9 mouse cellular contexts compared by ENCODE assay signal in genomic region chr7:35121150-35121549, GRCm38 (mm10). TPM values are rescaled to one million over a fixed set of nuclear protein-coding genes. Genes with fewer than 3 reads are reported as not detected.
A peak's percentile ranks its signal among the peaks of the same experiment; 100 is the strongest.
DNase-seq lines count a peak whose midpoint lies in the region; ATAC-seq and TF ChIP-seq lines count a peak whose summit lies in the region.
"Had no signal": no experiment of that assay in that cellular context is flagged by ENCODE, and none has a peak within 500 bp of the region (broad histone marks: within the 10 kb centered on the region; RNA-seq: fewer than 3 reads in every experiment).

No protein-coding gene starts in this region.

- DNase-seq in gastrocnemius, adult 2 months = no peak
- DNase-seq in gastrocnemius, adult 18-20 months (ENCODE audit: low spot score) = no peak
- DNase-seq in midbrain, embryonic 10.5 days (ENCODE audit: low spot score) = no peak
- no peak for DNase-seq in midbrain, embryonic 14.5 days
- no peak for DNase-seq in thymus, postnatal 0 days (ENCODE audit: low spot score)
- no peak for DNase-seq in ovary, postnatal 10 days (ENCODE audit: low spot score)
- DNase-seq: right cerebral cortex, adult 18-20 months had no signal

- TF ChIP-seq CTCF in gastrocnemius, adult 2 months (IDR thresholded peaks at IDR 0.05) = no peak
- no peak for TF ChIP-seq CTCF in intestine, postnatal 0 days (IDR thresholded peaks at IDR 0.05; ENCODE audit: low read depth)

- peaks cover 51% of the 10 kb centered on the region for H3K4me1 ChIP-seq in midbrain, embryonic 10.5 days
- H3K4me1 ChIP-seq in midbrain, embryonic 14.5 days (ENCODE audit: control insufficient read depth, insufficient read depth, low read length) = peaks cover 19% of the 10 kb centered on the region; the same call in 1 of the 2 replicates
- H3K4me1 ChIP-seq in intestine, postnatal 0 days (replicated peaks; ENCODE audit: control insufficient read depth, insufficient read depth, low read length) = no peaks in the 10 kb centered on the region
- H3K4me1 ChIP-seq in neural tube, embryonic 15.5 days = peaks cover 47% of the 10 kb centered on the region

- WGBS in midbrain, embryonic 10.5 days = 37% methylated on average over 8 of the region's 8 CpGs
- WGBS in midbrain, embryonic 14.5 days = 36% methylated on average over 8 of the region's 8 CpGs
- WGBS in intestine, postnatal 0 days = 16% methylated on average over 8 of the region's 8 CpGs
- WGBS in neural tube, embryonic 15.5 days = 31% methylated on average over 8 of the region's 8 CpGs

- H3K36me3 ChIP-seq in midbrain, embryonic 10.5 days = no peaks in the 10 kb centered on the region
- no peaks in the 10 kb centered on the region for H3K36me3 ChIP-seq in midbrain, embryonic 14.5 days (ENCODE audit: control insufficient read depth, insufficient read depth, low read length)
- no peaks in the 10 kb centered on the region; the same call in 1 of the 2 replicates for H3K36me3 ChIP-seq in intestine, postnatal 0 days (ENCODE audit: control insufficient read depth, insufficient read depth)
- no peaks in the 10 kb centered on the region for H3K36me3 ChIP-seq in neural tube, embryonic 15.5 days

- H3K27me3 ChIP-seq in midbrain, embryonic 10.5 days (ENCODE audit: low read depth, poor library complexity, severe bottlenecking) = peaks cover 95% of the 10 kb centered on the region
- H3K27me3 ChIP-seq in midbrain, embryonic 14.5 days (ENCODE audit: control insufficient read depth, insufficient read depth, low read length) = peaks cover 56% of the 10 kb centered on the region
- no peaks in the 10 kb centered on the region for H3K27me3 ChIP-seq in intestine, postnatal 0 days (replicated peaks; ENCODE audit: control insufficient read depth, insufficient read depth, low read length)
- H3K27me3 ChIP-seq in neural tube, embryonic 15.5 days (replicated peaks) = peaks cover 57% of the 10 kb centered on the region

- intact Hi-C loops in gastrocnemius, adult 2 months (cut with DNase I) = no loop called here

- H3K9me3 ChIP-seq in midbrain, embryonic 10.5 days (replicated peaks) = no peaks in the 10 kb centered on the region
- H3K9me3 ChIP-seq in midbrain, embryonic 14.5 days (ENCODE audit: control insufficient read depth, low read length) = no peaks in the 10 kb centered on the region
- H3K9me3 ChIP-seq in intestine, postnatal 0 days (ENCODE audit: control insufficient read depth) = no peaks in the 10 kb centered on the region
- H3K9me3 ChIP-seq in neural tube, embryonic 15.5 days (replicated peaks) = no peaks in the 10 kb centered on the region

- no peak overlapping the region for H3K9ac ChIP-seq in midbrain, embryonic 14.5 days (replicated peaks; ENCODE audit: low read length)
- peak overlapping the region; percentile 87 for H3K9ac ChIP-seq in intestine, postnatal 0 days (ENCODE audit: low read depth, low read length)
- H3K9ac ChIP-seq in neural tube, embryonic 15.5 days (replicated peaks) = no peak overlapping the region

- peak overlapping the region; percentile 95 for H3K4me3 ChIP-seq in gastrocnemius, adult 2 months
- H3K4me3 ChIP-seq in midbrain, embryonic 10.5 days = peak overlapping the region; percentile 67; the same call in 1 of the 2 replicates
- H3K4me3 ChIP-seq in midbrain, embryonic 14.5 days (replicated peaks; ENCODE audit: low read depth, low read length) = no peak overlapping the region
- peak overlapping the region; percentile 79 for H3K4me3 ChIP-seq in intestine, postnatal 0 days (ENCODE audit: low read depth, low read length)
- peak overlapping the region; percentile 53 for H3K4me3 ChIP-seq in neural tube, embryonic 15.5 days (replicated peaks)

- H3K27ac ChIP-seq in gastrocnemius, adult 2 months = 0 out of 2 replicates have a peak overlapping the region, but pooled peaks have one; percentile 5
- H3K27ac ChIP-seq in midbrain, embryonic 10.5 days (replicated peaks) = no peak overlapping the region
- no peak overlapping the region for H3K27ac ChIP-seq in midbrain, embryonic 14.5 days (replicated peaks; ENCODE audit: low read depth, low read length)
- H3K27ac ChIP-seq in intestine, postnatal 0 days (ENCODE audit: low read depth, low read length) = peak overlapping the region; percentile 92
- H3K27ac ChIP-seq in neural tube, embryonic 15.5 days (replicated peaks) = no peak overlapping the region

- no peak overlapping the region for H3K4me2 ChIP-seq in midbrain, embryonic 14.5 days (ENCODE audit: low read length)
- H3K4me2 ChIP-seq in intestine, postnatal 0 days (replicated peaks; ENCODE audit: low read depth) = peak overlapping the region; percentile 93
- peak overlapping the region; percentile 100 for H3K4me2 ChIP-seq in neural tube, embryonic 15.5 days

- no peak for ATAC-seq in midbrain, embryonic 14.5 days (ENCODE audit: low FRiP score, low TSS enrichment)
- ATAC-seq in intestine, postnatal 0 days = no peak
- ATAC-seq in neural tube, embryonic 15.5 days (ENCODE audit: low FRiP score) = no peak

RNA-seq across cellular contexts. Expression of gene Cebpa, which starts 2.1 kb away (rescaled TPM):
- total RNA-seq in gastrocnemius, adult 2 months (2021) = 1 to 10 TPM; 3.0 to 4.2 TPM
- 1 to 10 TPM; 3.6 to 6.7 TPM for total RNA-seq in gastrocnemius, adult 18-20 months (2021)
- 0.35 and 0.38 TPM in 2 replicates for polyA plus RNA-seq in midbrain, embryonic 10.5 days (2016; fragmentation: Nextera tagmentation; extraction: Ambion mirVana)
- 0.61 and 0.88 TPM in 2 replicates for polyA plus RNA-seq in midbrain, embryonic 14.5 days (2014; fragmentation: Nextera tagmentation; extraction: Ambion mirVana)
- polyA plus RNA-seq in intestine, postnatal 0 days (2015; fragmentation: Nextera tagmentation; extraction: Ambion mirVana) = 25.1 and 28.0 TPM in 2 replicates
- polyA plus RNA-seq in neural tube, embryonic 15.5 days (2015; fragmentation: Nextera tagmentation; extraction: Ambion mirVana) = 0.74 and 1.9 TPM in 2 replicates
- polyA plus RNA-seq in thymus, postnatal 0 days (2015; fragmentation: Nextera tagmentation; extraction: Ambion mirVana) = 5.2 and 6.2 TPM in 2 replicates

Comparison
In these comparisons a context has a peak if more than half of its experiments do, and no peak if none do; other contexts are left out.
1. H3K27ac ChIP-seq: peak in gastrocnemius, adult 2 months (single experiment) and intestine, postnatal 0 days (single experiment); none in midbrain, embryonic 10.5 days (single experiment), midbrain, embryonic 14.5 days (single experiment) and neural tube, embryonic 15.5 days (single experiment).